Mouse (Mus musculus) mammary gland, adult 2 months (tissue): ENCODE results near the gene Spats1. TPM values are rescaled to one million over a fixed set of nuclear protein-coding genes. Genes with fewer than 3 reads are reported as not detected.

Source experiments
- polyA plus RNA-seq: library from polyadenylated mRNA; depleted of rRNA; stranded (reverse); fragments of >200 nt; gene quantifications from 2 replicates; pipeline ENCODE4 v1.2.3, GENCODE M21; 2012; ENCODE audit warnings: low replicate concordance; rRNA removed

Gene Spats1
- polyA plus RNA-seq, result not detected in 2 replicates

GRCm38 (mm10) chr17:45474669-45475465 lies at the start of gene Spats1:
Gene Spats1, minus strand, starts transcription at chr17:45475415.

GRCm38 (mm10) chr17:45523263-45523662 lies 48.0 kb upstream of the Spats1 start, which contains the start of gene Tcte1:
Gene Tcte1, plus strand, starts transcription at chr17:45523434.

GRCm38 (mm10) chr17:45506700-45507189 lies 31.5 kb upstream of the Spats1 start, which contains the start of gene Aars2:
Gene Aars2, plus strand, starts transcription at chr17:45506841.

GRCm38 (mm10) chr17:45433419-45434261 lies 41.6 kb downstream of the Spats1 start, which contains the start of gene Cdc5l:
Gene Cdc5l, minus strand, starts transcription at chr17:45433737.

Other genes starting within 250 kb of the Spats1 start
- 5.2 and 11.8 TPM in 2 replicates for gene Cdc5l, start 41.7 kb downstream of the Spats1 start, polyA plus RNA-seq
- 15.0 and 22.0 TPM in 2 replicates for gene Aars2, start 31.4 kb upstream of the Spats1 start, polyA plus RNA-seq
- 0.39 and 0.62 TPM in 2 replicates for gene Tcte1, start 48.0 kb upstream of the Spats1 start, polyA plus RNA-seq
- 0.53 and 1.3 TPM in 2 replicates for gene Tmem151b, start 74.3 kb upstream of the Spats1 start, polyA plus RNA-seq
- gene Nfkbie, start 80.3 kb upstream of the Spats1 start, polyA plus RNA-seq, result 18.5 and 44.8 TPM in 2 replicates
- 111 and 198 TPM in 2 replicates for gene Slc35b2, start 88.5 kb upstream of the Spats1 start, polyA plus RNA-seq
- gene Hsp90ab1, start 97.9 kb upstream of the Spats1 start, polyA plus RNA-seq, result 246 and 387 TPM in 2 replicates
- gene Slc29a1, start 124.2 kb upstream of the Spats1 start, polyA plus RNA-seq, result 166 and 209 TPM in 2 replicates
- not detected in 2 replicates for gene Mymx, start 126.7 kb upstream of the Spats1 start, polyA plus RNA-seq
- gene Capn11, start 183.9 kb upstream of the Spats1 start, polyA plus RNA-seq, result not detected in 2 replicates
- gene Mrpl14, start 210.9 kb upstream of the Spats1 start, polyA plus RNA-seq, result 118 and 218 TPM in 2 replicates
- 66.2 and 96.7 TPM in 2 replicates for gene Tmem63b, start 211.5 kb upstream of the Spats1 start, polyA plus RNA-seq